Mouse (Mus musculus) embryonic fibroblast, embryonic 13.5 days (primary cell): Measurements from ENCODE around the gene Gfra1.

Experiments used
- CTCF ChIP-seq: IDR thresholded peaks from 2 replicates; pipeline ENCODE4 v1.5.1; 2011; ENCODE audit warnings: mild to moderate bottlenecking, control low read depth, low read length, moderate library complexity, borderline replicate concordance; ENCODE audit not compliant: insufficient read depth
- POLR2A ChIP-seq: IDR thresholded peaks from 2 replicates; pipeline ENCODE4 v1.6.1; 2011; ENCODE audit warnings: low read depth, mild to moderate bottlenecking, control low read depth, low read length, moderate library complexity

GRCm38 (mm10) chr19:58295986-58296841, 159.5 kb downstream of the Gfra1 start:
- TF ChIP-seq POLR2A (no peak), CTCF (no peak)
